Comparison of ENCODE assay signal across 10 mouse cellular contexts in the genomic region with DNA sequence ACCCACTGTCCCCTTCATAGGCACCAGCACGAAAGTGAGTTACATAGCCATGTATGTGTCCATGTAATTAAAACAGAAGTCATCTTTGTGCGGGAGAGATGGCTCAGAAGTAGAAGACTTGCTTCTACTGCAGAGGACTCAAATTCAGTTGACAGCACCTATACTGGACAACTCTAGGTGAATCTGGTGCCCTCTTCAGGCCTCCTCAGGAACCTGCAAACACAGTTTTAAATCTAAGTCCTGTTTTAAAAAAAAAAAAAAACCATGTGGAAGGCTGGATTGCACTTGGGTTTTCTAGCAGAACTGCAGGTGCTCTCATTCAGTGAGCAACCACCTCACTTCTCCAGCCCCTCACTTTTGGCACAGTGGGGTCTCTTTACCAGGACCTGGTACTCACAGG. TPM values are rescaled to one million over a fixed set of nuclear protein-coding genes. Genes with fewer than 3 reads are reported as not detected.
DNase-seq lines count a peak whose midpoint lies in the region; ATAC-seq and TF ChIP-seq lines count a peak whose summit lies in the region.
"Had no signal": no experiment of that assay in that cellular context is flagged by ENCODE, and none has a peak within 500 bp of the region (broad histone marks: within the 10 kb centered on the region; RNA-seq: fewer than 3 reads in every experiment).

No protein-coding gene starts in this region.

- H3K4me2 ChIP-seq in heart, postnatal 0 days (ENCODE audit: low read depth, low read length) = no peak overlapping the region
- no peak overlapping the region for H3K4me2 ChIP-seq in midbrain, postnatal 0 days (ENCODE audit: low read depth, low read length, poor library complexity, severe bottlenecking)
- H3K4me2 ChIP-seq: heart, embryonic 15.5 days had no signal

- no peak overlapping the region for H3K9ac ChIP-seq in heart, postnatal 0 days (replicated peaks; ENCODE audit: low read depth, low read length)
- H3K9ac ChIP-seq in midbrain, postnatal 0 days (replicated peaks; ENCODE audit: low read length, poor library complexity, severe bottlenecking) = no peak overlapping the region
- H3K9ac ChIP-seq: heart, embryonic 15.5 days had no signal

- TF ChIP-seq CTCF in heart, postnatal 0 days (IDR thresholded peaks at IDR 0.05; ENCODE audit: low read depth) = peak; percentile 60
- TF ChIP-seq CTCF in midbrain, postnatal 0 days (IDR thresholded peaks at IDR 0.05) = peak; percentile 65

- no peaks in the 10 kb centered on the region for H3K9me3 ChIP-seq in heart, postnatal 0 days (replicated peaks; ENCODE audit: control insufficient read depth, low read length)
- H3K9me3 ChIP-seq in midbrain, postnatal 0 days (ENCODE audit: low read length) = no peaks in the 10 kb centered on the region
- H3K9me3 ChIP-seq: heart, embryonic 15.5 days; megakaryocyte, embryonic 14.5 days had no signal

- no peaks in the 10 kb centered on the region for H3K36me3 ChIP-seq in heart, postnatal 0 days (replicated peaks; ENCODE audit: control insufficient read depth, insufficient read depth, low read length)
- no peaks in the 10 kb centered on the region for H3K36me3 ChIP-seq in midbrain, postnatal 0 days (ENCODE audit: insufficient read depth, low read length)
- H3K36me3 ChIP-seq: heart, embryonic 15.5 days had no signal

- H3K27ac ChIP-seq in heart, postnatal 0 days (ENCODE audit: low read depth) = no peak overlapping the region
- no peak overlapping the region for H3K27ac ChIP-seq in midbrain, postnatal 0 days (ENCODE audit: low read depth, low read length)
- H3K27ac ChIP-seq: heart, embryonic 15.5 days had no signal

- WGBS in heart, postnatal 0 days = 72% methylated on average over 2 of the region's 2 CpGs
- 91% methylated on average over 2 of the region's 2 CpGs for WGBS in midbrain, postnatal 0 days

- no peak for ATAC-seq in heart, postnatal 0 days (ENCODE audit: insufficient read depth, low read depth)
- no peak for ATAC-seq in midbrain, postnatal 0 days (ENCODE audit: low FRiP score)

- no peak overlapping the region for H3K4me3 ChIP-seq in heart, postnatal 0 days (ENCODE audit: low read depth, low read length)
- no peak overlapping the region for H3K4me3 ChIP-seq in midbrain, postnatal 0 days (ENCODE audit: low read depth, low read length)
- H3K4me3 ChIP-seq: heart, embryonic 15.5 days; megakaryocyte, embryonic 14.5 days had no signal

- H3K27me3 ChIP-seq in heart, postnatal 0 days (ENCODE audit: control insufficient read depth, insufficient read depth, low read length) = no peaks in the 10 kb centered on the region
- H3K27me3 ChIP-seq in midbrain, postnatal 0 days (ENCODE audit: insufficient read depth, low read length) = no peaks in the 10 kb centered on the region
- H3K27me3 ChIP-seq: heart, embryonic 15.5 days had no signal

- peak; percentile 62 for DNase-seq in heart, postnatal 0 days (ENCODE audit: low spot score)
- DNase-seq in heart, adult 8-10 months (ENCODE audit: low spot score) = no peak
- DNase-seq in A20 (ENCODE audit: low read depth, low spot score) = peak; percentile 38
- peak; percentile 82 for DNase-seq in brain, adult 2 months (ENCODE audit: low read depth, low spot score)
- DNase-seq in kidney, adult 9 months = peak; percentile 64
- DNase-seq in midbrain, postnatal 0 days (ENCODE audit: low spot score) = peak; percentile 62
- DNase-seq in frontal cortex, postnatal 10 days (ENCODE audit: low spot score in 2 of 2) = no peak
- no peak for DNase-seq in ovary, postnatal 10 days (ENCODE audit: low spot score)

- H3K4me1 ChIP-seq in heart, postnatal 0 days (ENCODE audit: control insufficient read depth, insufficient read depth) = peaks cover 10% of the 10 kb centered on the region; the same call in 1 of the 2 replicates
- H3K4me1 ChIP-seq in midbrain, postnatal 0 days (ENCODE audit: insufficient read depth, low read length) = no peaks in the 10 kb centered on the region

- TF ChIP-seq EP300 in heart, postnatal 0 days (IDR thresholded peaks at IDR 0.05; ENCODE audit: low read depth) = no peak

RNA-seq across cellular contexts. Expression of a gene that starts 16.1 kb away (rescaled TPM):
- 15.8 and 17.2 TPM in 2 replicates for total RNA-seq in heart, postnatal 0 days (2014; rRNA removed; ENCODE audit: low replicate concordance)
- polyA plus RNA-seq in heart, postnatal 0 days (2015; fragmentation: Nextera tagmentation; extraction: Ambion mirVana) = 3.5 and 3.7 TPM in 2 replicates
- 10 to 100 TPM; 15.6 to 18.2 (median 16.6) TPM for total RNA-seq in heart, adult 8-10 months (2022)
- 68.8 and 72.9 TPM in 2 replicates for total RNA-seq in midbrain, postnatal 0 days (2014; rRNA removed)
- 8.9 and 11.3 TPM in 2 replicates for polyA plus RNA-seq in midbrain, postnatal 0 days (2015; fragmentation: Nextera tagmentation; extraction: Ambion mirVana)

Comparison
In these comparisons a context has a peak if more than half of its experiments do, and no peak if none do; other contexts are left out.
1. DNase-seq: peak in heart, postnatal 0 days (single experiment), A20 (single experiment), brain, adult 2 months (single experiment), kidney, adult 9 months (single experiment) and midbrain, postnatal 0 days (single experiment); none in heart, adult 8-10 months (single experiment), frontal cortex, postnatal 10 days (0 of 2) and ovary, postnatal 10 days (single experiment).